ENCODE assay signal across 10 mouse cellular contexts in genomic region chr1:14504767-14505343, GRCm38 (mm10).
DNase-seq lines count a peak whose midpoint lies in the region; ATAC-seq and TF ChIP-seq lines count a peak whose summit lies in the region.
"Had no signal": no experiment of that assay in that cellular context is flagged by ENCODE, and none has a peak within 500 bp of the region (broad histone marks: within the 10 kb centered on the region; RNA-seq: fewer than 3 reads in every experiment).

No protein-coding gene starts in this region.

- DNase-seq in cerebellum, postnatal 10 days, result peak; percentile 3 to 38
- no peak for DNase-seq in cerebellum, adult 11-12 months
- DNase-seq in lung, postnatal 36 days, result no peak
- peak; percentile 23 for DNase-seq in hindbrain, postnatal 0 days (ENCODE audit: low spot score)
- peak; percentile 38 for DNase-seq in splenic B cell, adult 2 months (ENCODE audit: low read depth, low spot score)
- no peak for DNase-seq in ovary, postnatal 14 days (ENCODE audit: low spot score)
- no peak for DNase-seq in urinary bladder, adult 2 months (ENCODE audit: low spot score)

- no peak for ATAC-seq in lung, embryonic 16.5 days (ENCODE audit: low read depth)
- ATAC-seq in hindbrain, postnatal 0 days, result no peak

- no peak for TF ChIP-seq CTCF in hindbrain, postnatal 0 days (IDR thresholded peaks at IDR 0.05; ENCODE audit: low read depth)

- H3K4me3 ChIP-seq in lung, embryonic 16.5 days (ENCODE audit: low read length), result peak overlapping the region; percentile 20
- H3K4me3 ChIP-seq in hindbrain, postnatal 0 days (ENCODE audit: low read length), result peak overlapping the region; percentile 13; the same call in 1 of the 2 replicates
- H3K4me3 ChIP-seq: erythroblast, embryonic 14.5 days; left cerebral cortex, adult 2 months had no signal

- no peak overlapping the region for H3K9ac ChIP-seq in lung, embryonic 16.5 days (ENCODE audit: low read length)
- H3K9ac ChIP-seq in hindbrain, postnatal 0 days (replicated peaks; ENCODE audit: low read length), result no peak overlapping the region

- H3K4me1 ChIP-seq in lung, embryonic 16.5 days (replicated peaks; ENCODE audit: control insufficient read depth, insufficient read depth, low read length), result peaks cover 14% of the 10 kb centered on the region
- H3K4me1 ChIP-seq in hindbrain, postnatal 0 days (ENCODE audit: insufficient read depth, low read length), result 0 out of 2 replicates have a peak, but pooled peaks cover 9% of the 10 kb centered on the region

- peaks cover 48% of the 10 kb centered on the region for H3K27me3 ChIP-seq in lung, embryonic 16.5 days (ENCODE audit: control insufficient read depth, insufficient read depth, low read depth, low read length)
- H3K27me3 ChIP-seq in hindbrain, postnatal 0 days (ENCODE audit: insufficient read depth, low read length), result peaks cover 32% of the 10 kb centered on the region
- no peaks in the 10 kb centered on the region; the same call in none of the 2 replicates for H3K27me3 ChIP-seq in splenic B cell, adult 2 months (ENCODE audit: control insufficient read depth, insufficient read depth, low read length, poor library complexity, severe bottlenecking)

- 4% methylated on average over 12 of the region's 12 CpGs for WGBS in lung, embryonic 16.5 days
- 3% methylated on average over 12 of the region's 12 CpGs for WGBS in hindbrain, postnatal 0 days

- H3K36me3 ChIP-seq in lung, embryonic 16.5 days (ENCODE audit: control insufficient read depth, insufficient read depth, low read length), result no peaks in the 10 kb centered on the region
- H3K36me3 ChIP-seq in hindbrain, postnatal 0 days (ENCODE audit: insufficient read depth, low read length), result no peaks in the 10 kb centered on the region
- H3K36me3 ChIP-seq in splenic B cell, adult 2 months (ENCODE audit: control insufficient read depth, insufficient read depth, low read length, poor library complexity, severe bottlenecking), result no peaks in the 10 kb centered on the region

- peak overlapping the region; percentile 37 for H3K4me2 ChIP-seq in lung, embryonic 16.5 days (ENCODE audit: low read depth, low read length)
- peak overlapping the region; percentile 39; the same call in 1 of the 2 replicates for H3K4me2 ChIP-seq in hindbrain, postnatal 0 days (ENCODE audit: low read depth, low read length)

- H3K9me3 ChIP-seq in lung, embryonic 16.5 days (ENCODE audit: control insufficient read depth, low read length), result no peaks in the 10 kb centered on the region
- no peaks in the 10 kb centered on the region for H3K9me3 ChIP-seq in hindbrain, postnatal 0 days (ENCODE audit: low read length)

- no peak overlapping the region for H3K27ac ChIP-seq in lung, embryonic 16.5 days (ENCODE audit: low read length)
- H3K27ac ChIP-seq in hindbrain, postnatal 0 days, result no peak overlapping the region
- H3K27ac ChIP-seq: left cerebral cortex, adult 2 months had no signal

Comparison
In these comparisons a context has a peak if more than half of its experiments do, and no peak if none do; other contexts are left out.
1. DNase-seq: peak in cerebellum, postnatal 10 days (2 of 2), hindbrain, postnatal 0 days (single experiment) and splenic B cell, adult 2 months (single experiment); none in cerebellum, adult 11-12 months (single experiment), lung, postnatal 36 days (single experiment), ovary, postnatal 14 days (single experiment) and urinary bladder, adult 2 months (single experiment).